Mouse (Mus musculus): ENCODE measurements around the gene 1190007I07Rik.

- TF ChIP-seq POLR2A (IDR thresholded peaks at IDR 0.05; ENCODE audit: control insufficient read depth, low read depth, low read length) (no peak), CTCF (IDR thresholded peaks at IDR 0.05; ENCODE audit: control insufficient read depth, insufficient read depth, insufficient replicate concordance, low read depth, low read length) (no peak)
Observed at GRCm38 (mm10) chr10:82665951-82666350, 42.9 kb upstream of the 1190007I07Rik start.

Data from testis, adult 2 months (tissue).